Mouse (Mus musculus) forebrain, embryonic 12.5 days (tissue): ENCODE data around the gene Gm49336. TPM values are rescaled to one million over a fixed set of nuclear protein-coding genes. Genes with fewer than 3 reads are reported as not detected.

Source experiments
- ATAC-seq: fragments of 200-750 bp; cut with Nextera tagmentation; 2 replicates; pipeline ENCODE4 v1.8.0; 2017; ENCODE audit warnings: moderate TSS enrichment; ENCODE audit not compliant: low FRiP score
- H3K27ac ChIP-seq: fragments of 300-500 bp; sonication (generic); 2 replicates; pipeline ENCODE4 v1.5.1; 2016; ENCODE audit warnings: mild to moderate bottlenecking
- H3K27me3 ChIP-seq: fragments of 300-500 bp; sonication (generic); 2 replicates; pipeline ENCODE4 v1.6.1; 2016; ENCODE audit warnings: mild to moderate bottlenecking
- H3K36me3 ChIP-seq: fragments of 300-500 bp; sonication (generic); replicated peaks from 2 replicates; pipeline ENCODE4 v1.6.1; 2016; ENCODE audit warnings: mild to moderate bottlenecking
- H3K4me1 ChIP-seq: fragments of 300-500 bp; sonication (generic); 2 replicates; pipeline ENCODE4 v1.6.1; 2016
- H3K4me2 ChIP-seq: fragments of 300-500 bp; sonication (generic); 2 replicates; pipeline ENCODE4 v1.6.1; 2016; ENCODE audit warnings: mild to moderate bottlenecking, moderate library complexity
- H3K4me3 ChIP-seq: fragments of 300-500 bp; sonication (generic); replicated peaks from 2 replicates; pipeline ENCODE4 v1.5.1; 2016; ENCODE audit warnings: mild to moderate bottlenecking
- H3K9ac ChIP-seq: fragments of 300-500 bp; sonication (generic); 2 replicates; pipeline ENCODE4 v1.6.1; 2016; ENCODE audit warnings: mild to moderate bottlenecking
- H3K9me3 ChIP-seq: fragments of 300-500 bp; sonication (generic); 2 replicates; pipeline ENCODE4 v1.6.1; 2016
- WGBS: fragments of 180-500 bp; shearing (Covaris S2); methylation state at CpG from one replicate; pipeline ENCODE4 v1.1.7; 2016; 5-methylcytosine and 5-hydroxymethylcytosine counted together
- polyA plus RNA-seq: library from polyadenylated mRNA; unstranded; fragments of >200 nt; fragmentation: Nextera tagmentation; extraction: Ambion mirVana; gene quantifications from 2 replicates; pipeline ENCODE4 v1.2.1, GENCODE M21; 2016

Gm49336 gene
- polyA plus RNA-seq, 1 experiment from 2014 or later, result 72.1 TPM

DNA sequence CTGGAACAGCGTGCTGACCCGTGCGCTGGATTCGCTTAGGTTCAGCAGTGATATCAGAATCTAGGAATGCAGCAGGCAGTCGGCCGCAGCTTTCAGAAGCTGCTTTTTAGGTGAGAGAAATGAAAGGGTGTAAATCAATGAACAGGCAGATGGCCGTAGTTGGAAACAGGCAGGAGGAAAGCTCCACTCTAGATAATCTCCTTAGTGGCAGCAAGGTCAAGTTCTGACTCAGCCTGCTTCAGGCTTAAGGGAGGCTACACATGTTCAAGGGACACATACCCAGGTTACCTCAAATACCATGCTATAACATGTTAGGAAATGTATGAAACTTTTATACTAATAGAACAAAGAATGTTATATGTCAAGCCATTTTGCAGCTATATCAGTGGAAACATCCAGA is 11.0 kb upstream of the Gm49336 start:
- no peak for ATAC-seq
- H3K27ac ChIP-seq, result no peak overlapping the region
- H3K4me1 ChIP-seq, result peaks cover 14% of the 10 kb centered on the region
- no peak overlapping the region for H3K4me3 ChIP-seq
- H3K4me2 ChIP-seq, result no peak overlapping the region
- no peaks in the 10 kb centered on the region for H3K27me3 ChIP-seq
- H3K9ac ChIP-seq, result peak overlapping the region; percentile 7; the same call in 1 of the 2 replicates
- H3K9me3 ChIP-seq, result no peaks in the 10 kb centered on the region
- no peaks in the 10 kb centered on the region for H3K36me3 ChIP-seq
- 75% methylated on average over 7 of the region's 7 CpGs for WGBS

- Histone ChIP-seq H3K27me3 (no peaks in the 10 kb centered on the region), H3K4me2 (no peak overlapping the region), H3K9ac (no peak overlapping the region), H3K4me1 (no peaks in the 10 kb centered on the region), H3K9me3 (no peaks in the 10 kb centered on the region), H3K36me3 (no peaks in the 10 kb centered on the region), H3K4me3 (no peak overlapping the region), H3K27ac (no peak overlapping the region)
- ATAC-seq, result no peak
- WGBS, result 74% methylated on average over 1 of the region's 1 CpGs
Measured at GRCm38 (mm10) chr14:60257851-60258250, 6.5 kb upstream of the Gm49336 start.

DNA sequence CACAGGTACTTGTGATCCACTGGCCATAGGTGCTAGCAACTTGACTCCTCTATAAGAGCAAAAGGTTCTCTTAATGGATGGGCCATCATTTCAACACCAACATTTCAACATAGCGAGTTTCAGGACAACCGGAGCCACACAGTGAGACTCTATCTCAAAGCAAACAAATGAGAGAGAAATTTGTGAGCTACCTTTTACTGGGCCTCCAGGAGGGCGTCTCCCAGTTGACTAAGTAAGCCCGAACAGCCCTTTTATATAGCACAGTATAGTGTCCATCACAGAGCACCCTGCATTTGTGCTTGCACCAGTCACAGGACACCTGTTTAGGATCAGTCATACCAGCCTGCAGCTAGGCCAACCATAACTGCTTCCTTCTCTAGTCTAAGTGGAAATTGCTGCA is 5.8 kb upstream of the Gm49336 start:
- ATAC-seq, result no peak
- H3K4me1 ChIP-seq, result peaks cover 6% of the 10 kb centered on the region
- no peak overlapping the region for H3K4me2 ChIP-seq
- no peaks in the 10 kb centered on the region for H3K27me3 ChIP-seq
- H3K9me3 ChIP-seq, result no peaks in the 10 kb centered on the region
- WGBS, result 86% methylated on average over 4 of the region's 4 CpGs
- H3K4me3 ChIP-seq, result no peak overlapping the region
- no peak overlapping the region for H3K27ac ChIP-seq
- no peaks in the 10 kb centered on the region for H3K36me3 ChIP-seq
- no peak overlapping the region for H3K9ac ChIP-seq

GRCm38 (mm10) chr14:60256356-60256755 is 5.0 kb upstream of the Gm49336 start:
- no peaks in the 10 kb centered on the region for H3K36me3 ChIP-seq
- no peak for ATAC-seq
- peak overlapping the region; percentile 12; the same call in 1 of the 2 replicates for H3K9ac ChIP-seq
- no peaks in the 10 kb centered on the region for H3K9me3 ChIP-seq
- peaks cover 6% of the 10 kb centered on the region for H3K4me1 ChIP-seq
- WGBS, result 29% methylated on average over 3 of the region's 3 CpGs
- no peak overlapping the region for H3K27ac ChIP-seq
- no peaks in the 10 kb centered on the region for H3K27me3 ChIP-seq
- no peak overlapping the region for H3K4me2 ChIP-seq
- no peak overlapping the region for H3K4me3 ChIP-seq

GRCm38 (mm10) chr14:60254774-60255173 is 3.5 kb upstream of the Gm49336 start:
- H3K9ac ChIP-seq, result no peak overlapping the region
- H3K27ac ChIP-seq, result no peak overlapping the region
- H3K9me3 ChIP-seq, result no peaks in the 10 kb centered on the region
- peaks cover 13% of the 10 kb centered on the region for H3K4me1 ChIP-seq
- no peak overlapping the region for H3K4me2 ChIP-seq
- no peaks in the 10 kb centered on the region for H3K36me3 ChIP-seq
- ATAC-seq, result no peak
- no peak overlapping the region for H3K4me3 ChIP-seq
- no peaks in the 10 kb centered on the region for H3K27me3 ChIP-seq

DNA sequence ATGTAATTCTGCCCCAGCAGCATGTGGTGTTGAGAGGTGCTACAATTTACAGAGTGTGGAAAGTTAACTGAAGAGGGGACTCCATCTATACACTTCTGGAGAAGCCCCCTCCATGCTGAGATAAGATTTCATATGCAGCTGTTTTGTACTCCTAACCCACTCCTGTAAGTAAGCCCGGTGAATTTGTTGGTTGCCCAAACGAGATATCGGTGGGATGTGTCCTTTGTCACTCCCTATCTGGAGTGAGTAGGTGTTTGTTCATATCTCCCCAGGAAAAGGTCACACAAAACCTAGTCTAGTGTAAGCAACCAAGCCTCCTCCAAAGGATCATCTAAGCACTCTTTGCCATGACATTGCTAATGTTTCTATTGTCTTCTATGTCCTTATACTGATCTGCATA is 2.2 kb upstream of the Gm49336 start:
- no peak overlapping the region for H3K27ac ChIP-seq
- H3K27me3 ChIP-seq, result no peaks in the 10 kb centered on the region
- no peaks in the 10 kb centered on the region for H3K9me3 ChIP-seq
- no peak overlapping the region for H3K9ac ChIP-seq
- 93% methylated on average over 3 of the region's 3 CpGs for WGBS
- no peak for ATAC-seq
- peaks cover 24% of the 10 kb centered on the region for H3K4me1 ChIP-seq
- H3K4me3 ChIP-seq, result no peak overlapping the region
- H3K4me2 ChIP-seq, result no peak overlapping the region
- H3K36me3 ChIP-seq, result no peaks in the 10 kb centered on the region

DNA sequence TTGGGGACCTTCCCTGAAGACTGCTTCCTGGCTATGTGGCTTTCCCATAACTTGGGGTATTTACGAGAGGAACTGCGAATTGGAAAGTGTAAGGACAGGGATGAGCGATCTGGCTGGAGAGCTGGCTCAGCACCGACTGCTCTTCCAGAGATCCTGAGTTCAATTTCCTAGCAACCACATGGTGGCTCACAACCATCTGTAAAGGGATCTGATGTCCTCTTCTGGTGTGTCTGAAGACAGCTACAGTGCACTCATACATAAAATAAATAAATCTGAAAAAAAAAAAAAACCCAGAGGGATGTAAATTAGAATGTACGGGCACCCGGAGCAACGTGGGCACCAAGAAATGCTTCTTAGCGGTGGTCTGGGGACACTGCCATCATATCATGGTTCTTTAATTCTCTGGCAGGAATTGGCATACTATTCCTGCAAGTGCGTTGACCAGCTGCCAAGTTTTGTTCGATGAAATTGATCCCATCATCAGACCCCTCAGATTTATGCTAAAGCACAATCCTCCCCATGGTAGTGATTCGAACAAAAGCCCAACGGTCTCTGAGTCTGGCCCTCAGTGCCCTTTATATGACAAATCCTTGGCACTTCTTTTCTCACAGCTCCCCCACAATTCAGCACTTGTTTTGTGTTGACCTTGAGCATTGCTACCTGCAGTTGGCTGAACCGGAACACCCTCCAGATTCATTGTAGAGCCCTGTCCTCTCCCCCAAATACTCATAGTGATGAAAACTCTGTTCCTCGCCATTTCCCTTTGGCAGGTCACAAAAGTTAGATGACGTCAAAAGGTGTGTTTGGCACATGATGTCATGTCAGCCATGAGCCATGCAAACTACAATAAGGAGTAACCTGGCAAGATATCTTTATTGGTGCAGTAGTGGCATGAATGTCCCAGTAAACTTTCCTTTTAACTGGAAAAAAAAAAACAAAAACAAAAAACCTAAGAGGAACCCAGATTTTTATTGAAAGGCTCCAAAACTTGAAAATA is 995 bp upstream of the Gm49336 start:
- Histone ChIP-seq H3K9ac (peak overlapping the region; percentile 93), H3K27ac (peak overlapping the region; percentile 93), H3K27me3 (no peaks in the 10 kb centered on the region), H3K36me3 (no peaks in the 10 kb centered on the region), H3K4me1 (peaks cover 24% of the 10 kb centered on the region), H3K4me2 (peak overlapping the region; percentile 74), H3K9me3 (no peaks in the 10 kb centered on the region), H3K4me3 (peak overlapping the region; percentile 87)
- ATAC-seq, result no peak
- WGBS, result 21% methylated on average over 15 of the region's 15 CpGs

DNA sequence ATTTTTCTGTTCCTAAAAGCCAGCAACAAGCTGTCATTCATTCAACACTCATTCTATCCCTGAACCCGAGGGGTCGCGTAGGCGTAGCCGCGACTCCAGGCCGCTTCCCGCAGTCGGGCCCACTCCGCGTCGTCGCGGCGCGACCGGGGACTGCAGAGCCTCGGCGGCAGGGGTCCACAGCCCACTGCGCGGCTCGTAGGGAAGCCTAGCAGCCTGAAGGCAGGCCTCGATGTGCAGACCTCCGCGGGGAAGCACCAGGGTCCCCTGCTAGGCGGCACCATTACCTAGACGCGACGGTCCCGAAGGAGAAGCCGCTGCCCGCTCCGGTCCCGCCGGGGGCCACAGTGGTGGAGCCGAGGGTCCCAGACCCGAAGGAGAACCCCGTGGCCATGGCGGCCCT is 428 bp downstream of the Gm49336 start:
- Histone ChIP-seq H3K9me3 (no peaks in the 10 kb centered on the region), H3K4me2 (peak overlapping the region; percentile 74), H3K27me3 (no peaks in the 10 kb centered on the region), H3K4me3 (peak overlapping the region; percentile 87), H3K4me1 (peaks cover 24% of the 10 kb centered on the region), H3K9ac (peak overlapping the region; percentile 93), H3K27ac (peak overlapping the region; percentile 93), H3K36me3 (no peaks in the 10 kb centered on the region)
- under 1% methylated on average over 39 of the region's 39 CpGs for WGBS
- ATAC-seq, result peak; percentile 71

DNA sequence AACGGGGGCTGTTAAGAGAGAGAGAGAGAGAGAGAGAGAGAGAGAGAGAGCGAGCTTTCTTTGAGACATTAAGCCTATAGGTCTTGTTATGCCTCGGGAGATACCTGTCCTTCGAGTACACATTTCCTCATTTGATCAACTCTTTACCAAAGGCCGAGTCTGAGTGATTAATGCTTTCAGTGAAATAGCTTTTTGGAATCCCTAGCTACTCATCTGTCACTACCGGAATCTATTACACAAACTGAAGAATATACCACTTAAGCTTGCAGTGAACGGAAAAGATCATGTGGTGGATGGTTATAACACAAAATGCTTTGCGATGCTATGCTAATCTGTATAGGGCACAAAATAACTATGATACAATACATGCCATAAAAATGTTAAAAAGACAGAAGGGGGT is 941 bp downstream of the Gm49336 start:
- H3K4me3 ChIP-seq, result peak overlapping the region; percentile 87
- WGBS, result 22% methylated on average over 8 of the region's 8 CpGs
- H3K27ac ChIP-seq, result no peak overlapping the region

GRCm38 (mm10) chr14:60238551-60238950 is 12.8 kb downstream of the Gm49336 start:
- no peaks in the 10 kb centered on the region for H3K27me3 ChIP-seq
- H3K4me1 ChIP-seq, result no peaks in the 10 kb centered on the region
- H3K36me3 ChIP-seq, result peaks cover 59% of the 10 kb centered on the region
- H3K4me3 ChIP-seq, result no peak overlapping the region
- 90% methylated on average over 3 of the region's 3 CpGs for WGBS
- no peaks in the 10 kb centered on the region for H3K9me3 ChIP-seq
- H3K4me2 ChIP-seq, result no peak overlapping the region
- no peak for ATAC-seq
- H3K9ac ChIP-seq, result no peak overlapping the region
- H3K27ac ChIP-seq, result no peak overlapping the region

More for the DNA sequence above, 941 bp downstream of the Gm49336 start:
- H3K36me3 ChIP-seq, result 0 out of 2 replicates have a peak, but pooled peaks cover under 1% of the 10 kb centered on the region
- peak overlapping the region; percentile 93 for H3K9ac ChIP-seq
- ATAC-seq, result no peak
- H3K4me1 ChIP-seq, result peaks cover 24% of the 10 kb centered on the region
- H3K27me3 ChIP-seq, result no peaks in the 10 kb centered on the region
- peak overlapping the region; percentile 74 for H3K4me2 ChIP-seq
- no peaks in the 10 kb centered on the region for H3K9me3 ChIP-seq

- H3K27me3 ChIP-seq, result no peaks in the 10 kb centered on the region
- WGBS, result 89% methylated on average over 10 of the region's 10 CpGs
- H3K4me3 ChIP-seq, result no peak overlapping the region
- no peak overlapping the region for H3K27ac ChIP-seq
- peaks cover 32% of the 10 kb centered on the region for H3K36me3 ChIP-seq
- no peaks in the 10 kb centered on the region for H3K4me1 ChIP-seq
- ATAC-seq, result no peak
- no peak overlapping the region for H3K9ac ChIP-seq
- no peak overlapping the region for H3K4me2 ChIP-seq
- H3K9me3 ChIP-seq, result no peaks in the 10 kb centered on the region
Measured at GRCm38 (mm10) chr14:60219886-60220285, 31.4 kb downstream of the Gm49336 start.

GRCm38 (mm10) chr14:60217616-60218015 is 33.7 kb downstream of the Gm49336 start:
- peaks cover 32% of the 10 kb centered on the region for H3K36me3 ChIP-seq
- no peak for ATAC-seq
- no peak overlapping the region for H3K27ac ChIP-seq
- H3K4me1 ChIP-seq, result no peaks in the 10 kb centered on the region
- H3K27me3 ChIP-seq, result no peaks in the 10 kb centered on the region
- H3K9ac ChIP-seq, result no peak overlapping the region
- WGBS, result 97% methylated on average over 4 of the region's 4 CpGs
- no peaks in the 10 kb centered on the region for H3K9me3 ChIP-seq
- no peak overlapping the region for H3K4me3 ChIP-seq
- H3K4me2 ChIP-seq, result no peak overlapping the region

DNA sequence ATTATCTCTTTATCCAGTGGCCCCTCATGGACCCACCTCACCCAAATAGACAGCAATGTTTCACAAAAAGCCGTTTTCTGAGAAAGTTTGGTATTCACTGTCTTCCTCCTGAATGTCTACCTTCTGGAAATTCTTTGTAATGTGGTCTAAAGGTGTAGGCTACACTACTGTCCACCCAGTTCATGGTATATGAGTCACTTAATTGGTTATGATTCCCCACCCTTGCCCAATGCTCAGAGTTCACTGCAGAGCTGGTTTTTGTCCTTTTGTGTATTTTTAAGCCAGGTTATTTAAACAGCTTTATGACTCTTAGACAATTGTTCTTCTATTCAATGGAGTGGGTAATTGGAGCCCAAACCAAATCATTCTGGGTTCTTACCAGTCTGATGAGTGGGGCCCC is 35.2 kb downstream of the Gm49336 start:
- no peak for ATAC-seq
- WGBS, result 95% methylated on average over 1 of the region's 1 CpGs
- no peaks in the 10 kb centered on the region for H3K27me3 ChIP-seq

More for the DNA sequence above, 35.2 kb downstream of the Gm49336 start:
- Histone ChIP-seq H3K4me1 (no peaks in the 10 kb centered on the region), H3K27ac (no peak overlapping the region), H3K9me3 (no peaks in the 10 kb centered on the region), H3K36me3 (peaks cover 27% of the 10 kb centered on the region), H3K4me3 (no peak overlapping the region), H3K4me2 (no peak overlapping the region), H3K9ac (no peak overlapping the region)
